Mouse (Mus musculus): ENCODE results near the gene Hsd17b7. TPM values are rescaled to one million over a fixed set of nuclear protein-coding genes. Genes with fewer than 3 reads are reported as not detected.

Hsd17b7 gene
- polyA plus RNA-seq, 1 experiment from 2014 or later, result 18.4 TPM

DNA sequence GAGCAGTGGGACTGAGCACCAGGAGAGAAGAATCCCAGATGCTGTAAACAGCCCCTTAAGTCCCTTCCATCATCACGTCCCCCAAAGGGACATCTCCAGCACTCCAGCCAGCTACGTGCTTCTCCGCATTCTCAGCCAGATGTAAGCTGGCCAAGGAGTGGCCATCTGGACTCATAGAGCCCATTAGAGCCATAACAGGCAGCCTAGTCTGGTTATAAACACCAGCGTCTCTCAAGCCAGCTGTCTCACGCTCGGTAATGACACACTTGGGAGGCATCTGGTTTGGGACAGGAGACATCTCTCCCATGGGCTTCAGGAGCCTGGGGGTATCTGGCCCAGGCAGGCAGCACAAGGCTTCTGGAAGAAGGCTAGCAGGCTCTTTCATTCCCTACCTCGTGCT is 52.4 kb downstream of the Hsd17b7 start:
- H3K9me3 ChIP-seq, result no peaks in the 10 kb centered on the region
- H3K4me1 ChIP-seq, result peaks cover 25% of the 10 kb centered on the region
- peaks cover 3% of the 10 kb centered on the region; the same call in 1 of the 2 replicates for H3K27me3 ChIP-seq
- H3K9ac ChIP-seq, result no peak overlapping the region
- whole genome bisulfite sequencing, result 42% methylated on average over 7 of the region's 7 CpGs
- no peaks in the 10 kb centered on the region for H3K36me3 ChIP-seq
- no peak overlapping the region for H3K27ac ChIP-seq
- H3K4me2 ChIP-seq, result no peak overlapping the region
- ATAC-seq (ENCODE audit: insufficient number of reproducible peaks, insufficient read depth, low FRiP score, low TSS enrichment, low read depth), result no peak
- no peak overlapping the region for H3K4me3 ChIP-seq

DNA sequence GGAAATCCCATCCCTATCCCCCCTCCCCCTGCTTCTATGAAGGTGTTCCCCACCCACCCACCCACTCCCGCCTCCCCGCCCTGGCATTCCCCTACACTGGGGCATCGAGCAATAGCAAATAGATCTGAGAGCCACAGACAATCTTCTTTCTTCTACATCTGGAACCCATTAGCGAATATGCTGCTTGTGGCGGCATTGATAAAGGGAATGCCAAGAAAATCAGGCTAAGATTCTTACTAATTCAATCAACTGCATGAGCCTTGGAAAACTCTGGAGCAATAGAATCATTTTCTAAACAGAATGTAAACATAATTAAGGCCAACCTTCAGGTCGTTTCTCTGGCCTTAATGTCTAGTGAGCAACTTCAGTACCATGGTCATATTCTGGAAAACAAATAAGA is 57.5 kb downstream of the Hsd17b7 start:
- H3K27ac ChIP-seq, result 0 out of 2 replicates have a peak overlapping the region, but pooled peaks have one; percentile 33
- no peak overlapping the region for H3K4me2 ChIP-seq
- peaks cover 27% of the 10 kb centered on the region for H3K4me1 ChIP-seq
- no peaks in the 10 kb centered on the region for H3K9me3 ChIP-seq
- H3K27me3 ChIP-seq, result no peaks in the 10 kb centered on the region
- no peak overlapping the region for H3K9ac ChIP-seq
- H3K36me3 ChIP-seq, result no peaks in the 10 kb centered on the region
- no peak for ATAC-seq (ENCODE audit: insufficient number of reproducible peaks, insufficient read depth, low FRiP score, low TSS enrichment, low read depth)
- H3K4me3 ChIP-seq, result no peak overlapping the region
- 34% methylated on average over 6 of the region's 6 CpGs for WGBS

DNA sequence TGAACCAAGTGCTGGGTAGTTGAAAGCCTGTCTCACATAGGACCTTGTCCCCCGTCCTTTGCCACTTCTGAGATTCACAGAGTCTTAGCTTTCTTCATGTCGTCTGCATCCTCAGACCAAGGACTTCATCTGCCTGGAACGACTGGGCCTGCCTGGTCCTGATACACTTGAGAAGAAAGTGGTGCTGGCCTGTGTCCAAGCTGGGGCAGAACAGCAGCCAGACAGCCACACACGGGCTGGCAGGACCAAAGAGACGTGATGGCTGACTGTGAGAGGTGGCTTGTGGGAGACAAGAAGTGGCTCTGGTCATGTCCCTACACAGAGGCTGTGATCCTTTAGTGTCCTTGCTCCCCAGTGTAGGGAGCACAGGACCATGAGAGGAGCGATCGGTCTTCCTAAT is 58.3 kb downstream of the Hsd17b7 start:
- Histone ChIP-seq H3K4me2 (no peak overlapping the region), H3K4me1 (peaks cover 26% of the 10 kb centered on the region), H3K4me3 (no peak overlapping the region), H3K9me3 (no peaks in the 10 kb centered on the region), H3K27ac (peak overlapping the region; percentile 77), H3K9ac (no peak overlapping the region), H3K36me3 (no peaks in the 10 kb centered on the region), H3K27me3 (no peaks in the 10 kb centered on the region)
- ATAC-seq (ENCODE audit: insufficient number of reproducible peaks, insufficient read depth, low FRiP score, low TSS enrichment, low read depth), result no peak
- 71% methylated on average over 7 of the region's 7 CpGs for WGBS

DNA sequence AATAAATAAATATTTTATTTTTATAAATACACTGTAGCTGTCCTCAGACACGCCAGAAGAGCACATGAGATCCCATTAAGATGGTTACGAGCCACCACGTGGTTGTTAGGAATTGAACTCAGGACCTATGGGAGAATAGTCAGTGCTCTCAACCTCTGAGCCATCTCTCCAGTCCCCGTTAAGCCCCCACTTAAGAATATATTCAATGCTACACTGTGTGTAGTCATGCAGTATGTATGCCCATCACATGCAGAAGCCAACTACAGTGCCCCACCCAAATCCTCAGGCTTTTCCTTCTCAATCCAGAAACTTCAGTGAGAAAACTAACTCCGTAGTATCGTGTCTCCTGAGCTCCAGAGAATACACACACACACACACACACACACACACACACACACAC is 59.4 kb downstream of the Hsd17b7 start:
- Histone ChIP-seq H3K9ac (no peak overlapping the region), H3K9me3 (no peaks in the 10 kb centered on the region), H3K4me2 (no peak overlapping the region), H3K4me3 (no peak overlapping the region), H3K4me1 (peaks cover 26% of the 10 kb centered on the region), H3K27ac (no peak overlapping the region), H3K36me3 (no peaks in the 10 kb centered on the region), H3K27me3 (no peaks in the 10 kb centered on the region)
- no peak for ATAC-seq (ENCODE audit: insufficient number of reproducible peaks, insufficient read depth, low FRiP score, low TSS enrichment, low read depth)
- 91% methylated on average over 6 of the region's 6 CpGs for WGBS

DNA sequence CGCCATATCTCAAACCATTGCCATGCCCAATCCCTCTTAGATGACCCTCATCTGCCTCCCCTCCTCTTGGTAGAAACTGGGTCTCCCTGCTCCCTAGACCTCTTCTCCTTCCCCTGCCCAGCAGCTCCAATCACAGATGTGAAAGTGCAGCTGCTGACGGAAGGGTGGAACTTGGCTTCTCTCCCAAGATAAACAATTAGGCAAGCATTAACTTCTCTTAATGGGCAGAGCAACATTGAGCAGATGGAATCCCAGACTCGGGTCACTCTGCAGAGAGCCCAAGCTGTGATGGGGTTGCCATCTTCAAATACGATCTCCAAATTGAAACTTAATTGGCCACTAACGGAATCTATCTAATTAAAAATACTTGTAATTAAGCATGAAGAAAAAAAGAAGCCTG is 59.9 kb downstream of the Hsd17b7 start:
- Histone ChIP-seq H3K4me3 (no peak overlapping the region), H3K4me1 (peaks cover 26% of the 10 kb centered on the region), H3K36me3 (no peaks in the 10 kb centered on the region), H3K4me2 (no peak overlapping the region), H3K9me3 (no peaks in the 10 kb centered on the region), H3K9ac (no peak overlapping the region), H3K27ac (no peak overlapping the region), H3K27me3 (no peaks in the 10 kb centered on the region)
- no peak for ATAC-seq (ENCODE audit: insufficient number of reproducible peaks, insufficient read depth, low FRiP score, low TSS enrichment, low read depth)
- WGBS, result 80% methylated on average over 5 of the region's 5 CpGs

DNA sequence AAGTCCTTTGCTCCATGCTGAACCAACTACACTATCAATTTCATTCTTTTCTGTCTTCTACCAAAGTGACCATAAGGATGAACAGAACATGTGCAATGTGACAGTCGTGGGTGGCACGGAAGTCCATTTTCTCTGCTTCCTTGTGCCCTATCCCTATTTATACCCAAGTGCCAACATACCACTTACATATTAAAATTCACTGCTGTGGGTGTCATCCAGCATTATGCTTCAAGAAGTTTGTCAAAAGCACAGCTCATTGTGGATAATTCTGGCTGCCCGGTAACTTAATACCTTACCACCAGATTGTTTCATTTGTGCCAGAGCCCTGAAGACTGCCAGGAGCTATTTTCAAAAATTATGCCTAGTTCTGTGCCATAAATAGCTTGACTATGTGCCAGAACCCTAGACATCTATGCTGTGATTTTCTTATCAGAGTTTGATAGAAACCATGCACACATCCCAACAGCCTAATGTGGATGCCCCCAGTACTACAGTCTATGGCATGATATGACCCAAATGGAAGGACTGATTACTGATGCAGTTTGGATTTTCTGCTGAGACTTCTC is 68.2 kb downstream of the Hsd17b7 start:
- Histone ChIP-seq H3K4me2 (no peak overlapping the region), H3K9me3 (no peaks in the 10 kb centered on the region), H3K27me3 (no peaks in the 10 kb centered on the region), H3K36me3 (no peaks in the 10 kb centered on the region), H3K4me3 (no peak overlapping the region), H3K4me1 (no peaks in the 10 kb centered on the region), H3K27ac (no peak overlapping the region), H3K9ac (no peak overlapping the region)
- 80% methylated on average over 3 of the region's 3 CpGs for WGBS
- no peak for ATAC-seq (ENCODE audit: insufficient number of reproducible peaks, insufficient read depth, low FRiP score, low TSS enrichment, low read depth)

Other genes with a start within 250 kb of the Hsd17b7 start
- gene Rgs4, start 221.6 kb downstream of the Hsd17b7 start, polyA plus RNA-seq (2015; fragmentation: Nextera tagmentation; extraction: Ambion mirVana), result 3.9 and 4.1 TPM in 2 replicates
- gene Ccdc190, start 40.6 kb downstream of the Hsd17b7 start, polyA plus RNA-seq (2015; fragmentation: Nextera tagmentation; extraction: Ambion mirVana), result 0.72 TPM in 1 of 2 replicates, not detected in the other
- 103 and 115 TPM in 2 replicates for gene Ddr2, start 141.5 kb upstream of the Hsd17b7 start, polyA plus RNA-seq (2015; fragmentation: Nextera tagmentation; extraction: Ambion mirVana)
- gene Uap1, start 205.7 kb upstream of the Hsd17b7 start, polyA plus RNA-seq (2015; fragmentation: Nextera tagmentation; extraction: Ambion mirVana), result 69.3 and 69.8 TPM in 2 replicates
- 5.1 and 7.4 TPM in 2 replicates for gene Uhmk1, start 246.2 kb upstream of the Hsd17b7 start, polyA plus RNA-seq (2015; fragmentation: Nextera tagmentation; extraction: Ambion mirVana)

All from embryonic facial prominence, embryonic 13.5 days (tissue).